Mouse (Mus musculus) G1E (cell line): Measurements from ENCODE around the gene Pkdcc.

ENCODE experiments used
- CTCF ChIP-seq: IDR thresholded peaks from 2 replicates; pipeline ENCODE4 v1.5.1; 2012; ENCODE audit warnings: low read depth, low read length, inconsistent platforms, mixed read lengths
- GATA1 ChIP-seq: IDR thresholded peaks from 2 replicates; pipeline ENCODE4 v1.6.1; 2012; ENCODE audit warnings: borderline replicate concordance, low read length, inconsistent platforms, mixed read lengths
- POLR2AphosphoS5 ChIP-seq: IDR thresholded peaks from 2 replicates; pipeline ENCODE4 v1.6.1; 2012; ENCODE audit warnings: low read depth, low read length, inconsistent platforms; ENCODE audit not compliant: insufficient replicate concordance
- TAL1 ChIP-seq: conservative IDR thresholded peaks from 2 replicates; pipeline ENCODE4 v1.6.1; 2012; ENCODE audit warnings: low read depth, low read length, inconsistent platforms, mixed read lengths

GRCm38 (mm10) chr17:83238123-83239058 is 23.3 kb downstream of the Pkdcc start:
- TF ChIP-seq CTCF (no peak), GATA1 (no peak), TAL1 (no peak), POLR2AphosphoS5 (no peak)
